Mouse (Mus musculus) embryo, embryonic 11 days (tissue): Measurements from ENCODE around the gene Cachd1.

Source experiments
- DNase-seq: peaks from one replicate; pipeline ENCODE4 v3.0.0-alpha.2; 2015

Cachd1 gene

GRCm38 (mm10) chr4:100879414-100879813 lies 102.9 kb downstream of the Cachd1 start:
- DNase-seq = no peak

GRCm38 (mm10) chr4:100880075-100880474 lies 103.6 kb downstream of the Cachd1 start:
- no peak for DNase-seq

- DNase-seq = peak; percentile 87
Observed at GRCm38 (mm10) chr4:100885793-100886742, 109.6 kb downstream of the Cachd1 start.

GRCm38 (mm10) chr4:100886743-100887416 lies 110.4 kb downstream of the Cachd1 start:
- DNase-seq = no peak

- DNase-seq = peak; percentile 64
Observed at GRCm38 (mm10) chr4:100890106-100890970, 113.9 kb downstream of the Cachd1 start.

GRCm38 (mm10) chr4:100893739-100894138 lies 117.3 kb downstream of the Cachd1 start:
- DNase-seq = no peak

GRCm38 (mm10) chr4:100894142-100894541 lies 117.7 kb downstream of the Cachd1 start:
- no peak for DNase-seq

- DNase-seq = no peak
Observed at GRCm38 (mm10) chr4:100896260-100897010, 120.0 kb downstream of the Cachd1 start.

- DNase-seq = no peak
Observed at GRCm38 (mm10) chr4:100897943-100898342, 121.5 kb downstream of the Cachd1 start.

- no peak for DNase-seq
Observed at GRCm38 (mm10) chr4:100909694-100910340, 133.3 kb downstream of the Cachd1 start.

- DNase-seq = peak; percentile 58
Observed at GRCm38 (mm10) chr4:100910605-100911330, 134.3 kb downstream of the Cachd1 start.

- DNase-seq = no peak
Observed at GRCm38 (mm10) chr4:100911658-100912057, 135.2 kb downstream of the Cachd1 start.

GRCm38 (mm10) chr4:100913666-100914065 lies 137.2 kb downstream of the Cachd1 start:
- no peak for DNase-seq

- DNase-seq = no peak
Observed at GRCm38 (mm10) chr4:100914532-100914931, 138.1 kb downstream of the Cachd1 start.

GRCm38 (mm10) chr4:100915093-100915492 lies 138.6 kb downstream of the Cachd1 start:
- DNase-seq = no peak

- DNase-seq = no peak
Observed at GRCm38 (mm10) chr4:100917511-100917910, 141.0 kb downstream of the Cachd1 start.

- no peak for DNase-seq
Observed at GRCm38 (mm10) chr4:100920413-100920812, 143.9 kb downstream of the Cachd1 start.

GRCm38 (mm10) chr4:100922816-100923554 lies 146.5 kb downstream of the Cachd1 start:
- DNase-seq = peak; percentile 29

GRCm38 (mm10) chr4:100923598-100923997 lies 147.1 kb downstream of the Cachd1 start:
- no peak for DNase-seq

- DNase-seq = no peak
Observed at GRCm38 (mm10) chr4:100924276-100924675, 147.8 kb downstream of the Cachd1 start.
